Mouse (Mus musculus) frontal cortex, postnatal 10 days (tissue): ENCODE results near the gene Zrsr1.

ENCODE experiments used
- DNase-seq, 2 experiments: peaks; one replicate each; pipeline ENCODE4 v3.0.0; 2022; ENCODE audit warnings: low spot score in 2 of 2, mixed read lengths in 1 of 2

Zrsr1 gene

DNA sequence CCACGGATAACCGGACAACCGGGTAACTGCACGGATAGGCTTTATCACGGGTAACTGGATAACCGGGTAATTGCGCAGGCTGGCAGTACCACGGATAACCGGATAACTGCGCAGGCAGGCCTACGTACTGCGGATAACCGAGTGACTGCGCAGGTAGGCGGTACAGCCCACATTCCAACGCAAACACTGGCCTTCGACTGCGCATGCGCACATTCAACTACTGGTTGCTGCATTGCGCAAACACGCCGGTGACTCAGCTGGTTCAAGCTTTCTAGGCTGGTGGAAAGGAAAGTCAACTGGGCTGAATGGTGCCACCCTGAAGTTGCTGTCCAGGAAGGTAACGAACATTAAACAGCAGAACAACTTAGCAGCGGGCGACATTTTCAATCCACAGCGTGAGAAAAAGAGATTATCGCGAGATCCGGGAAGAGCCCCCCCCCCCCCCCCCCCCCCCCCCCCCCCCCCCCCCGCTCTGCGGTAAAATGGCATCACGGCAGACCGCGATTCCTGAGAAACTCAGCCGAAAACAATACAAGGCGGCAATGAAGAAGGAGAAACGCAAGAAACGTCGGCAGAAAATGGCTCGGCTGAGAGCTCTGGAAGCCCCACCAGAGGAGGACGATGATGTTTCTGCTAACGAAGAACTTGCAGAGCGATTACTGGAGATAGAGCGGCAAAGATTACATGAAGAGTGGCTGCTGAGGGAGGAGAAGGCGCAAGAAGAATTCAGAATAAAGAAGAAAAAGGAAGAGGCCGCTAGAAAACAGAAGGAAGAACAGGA, 1.1 kb downstream of the Zrsr1 start:
- peak; percentile 66 to 79 for DNase-seq

GRCm38 (mm10) chr11:22973599-22973998, 1.8 kb downstream of the Zrsr1 start:
- DNase-seq = no peak

GRCm38 (mm10) chr11:22978215-22978614, 6.4 kb downstream of the Zrsr1 start:
- DNase-seq = no peak

GRCm38 (mm10) chr11:22978711-22979110, 6.9 kb downstream of the Zrsr1 start:
- no peak for DNase-seq

DNA sequence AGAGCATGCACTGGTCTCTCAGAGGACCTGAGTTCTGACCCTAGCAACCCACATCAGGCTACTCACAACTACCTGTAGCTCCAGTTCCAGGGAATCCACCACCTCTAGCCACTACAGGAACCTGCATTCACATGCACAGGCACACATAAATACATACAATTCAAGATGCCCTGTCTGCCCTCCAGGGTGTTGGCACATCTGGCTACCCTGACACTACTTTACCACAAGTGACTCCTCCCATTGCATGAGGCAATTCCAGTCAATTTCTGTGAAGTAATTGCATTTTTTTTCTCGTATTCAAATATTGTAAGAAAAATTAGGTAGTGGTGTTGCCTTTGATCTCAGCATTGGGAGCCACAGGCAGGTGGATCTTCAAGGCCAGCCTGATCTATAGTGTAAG, 7.4 kb downstream of the Zrsr1 start:
- no peak for DNase-seq

GRCm38 (mm10) chr11:22981041-22981440, 9.2 kb downstream of the Zrsr1 start:
- DNase-seq = no peak

- DNase-seq = no peak
These were observed 9.7 kb downstream of the Zrsr1 start for GRCm38 (mm10) chr11:22981543-22981950.

DNA sequence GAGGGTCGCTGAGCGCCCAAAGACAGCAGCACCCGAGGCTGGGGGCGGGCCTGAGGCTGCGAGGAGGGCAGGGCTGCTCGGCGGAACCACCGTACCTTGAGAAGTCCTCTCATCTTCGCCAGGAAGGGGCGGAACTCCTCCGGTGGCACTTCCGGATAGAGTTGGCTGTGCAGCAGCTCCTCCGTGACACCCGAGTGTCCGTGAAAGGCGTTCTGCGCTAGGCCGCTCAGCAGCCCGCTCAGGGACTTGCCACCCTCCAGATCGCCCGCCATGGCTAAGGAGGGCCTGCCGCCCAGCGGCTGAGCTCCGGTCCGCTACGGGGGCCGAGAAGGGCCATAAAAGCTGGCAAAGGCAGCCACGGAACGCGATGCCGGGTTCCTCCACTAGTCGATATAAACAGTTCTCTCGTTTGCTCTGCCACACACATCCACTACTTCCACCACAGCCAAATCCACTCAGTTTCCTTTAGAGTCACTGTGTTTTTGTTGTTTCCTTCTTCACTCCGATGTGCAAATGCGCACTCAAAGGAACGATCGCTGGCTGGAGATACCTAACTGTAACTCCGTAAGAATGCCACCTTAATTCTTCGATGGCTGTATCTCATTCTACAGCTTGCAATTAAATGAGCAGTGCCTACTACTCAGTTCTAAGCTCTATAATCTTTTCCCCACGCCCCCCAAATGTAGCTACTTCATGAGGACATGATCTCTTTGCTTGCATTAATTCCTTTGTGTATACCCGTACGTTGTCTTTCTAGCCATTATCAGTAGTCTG, 10.4 kb downstream of the Zrsr1 start, which contains the start of the genes Gm28048 and Commd1:
TSS of gene Gm28048 (minus strand) at position 107 of the 774 bp plus-strand sequence.
TSS of gene Commd1 (minus strand) at position 399 of the 774 bp plus-strand sequence.
- DNase-seq = peak; percentile 88 to 94

- DNase-seq = no peak
These were observed 11.0 kb downstream of the Zrsr1 start for GRCm38 (mm10) chr11:22982846-22983245.

GRCm38 (mm10) chr11:22985510-22985909, 13.7 kb downstream of the Zrsr1 start:
- DNase-seq = no peak

DNA sequence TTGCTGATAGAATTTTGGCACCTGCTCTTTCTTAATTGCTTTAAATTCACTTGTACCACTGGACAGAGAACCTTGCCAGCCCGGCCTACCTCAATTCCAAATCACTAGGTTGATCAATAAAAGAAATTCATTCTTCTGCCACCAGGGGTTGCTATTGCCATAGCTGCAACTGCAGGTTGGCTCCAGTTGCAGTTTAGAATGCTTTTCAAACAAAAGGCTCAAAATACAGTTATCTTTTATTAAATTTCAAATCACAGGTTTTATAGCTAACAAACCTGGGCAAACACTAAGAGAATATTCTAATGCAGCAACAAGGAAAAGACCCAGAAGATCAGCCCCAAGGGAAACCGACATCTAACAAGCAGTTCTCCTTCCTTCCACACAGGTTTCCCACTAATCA, 15.6 kb downstream of the Zrsr1 start:
- no peak for DNase-seq

GRCm38 (mm10) chr11:22989786-22990185, 18.0 kb downstream of the Zrsr1 start:
- no peak for DNase-seq

DNA sequence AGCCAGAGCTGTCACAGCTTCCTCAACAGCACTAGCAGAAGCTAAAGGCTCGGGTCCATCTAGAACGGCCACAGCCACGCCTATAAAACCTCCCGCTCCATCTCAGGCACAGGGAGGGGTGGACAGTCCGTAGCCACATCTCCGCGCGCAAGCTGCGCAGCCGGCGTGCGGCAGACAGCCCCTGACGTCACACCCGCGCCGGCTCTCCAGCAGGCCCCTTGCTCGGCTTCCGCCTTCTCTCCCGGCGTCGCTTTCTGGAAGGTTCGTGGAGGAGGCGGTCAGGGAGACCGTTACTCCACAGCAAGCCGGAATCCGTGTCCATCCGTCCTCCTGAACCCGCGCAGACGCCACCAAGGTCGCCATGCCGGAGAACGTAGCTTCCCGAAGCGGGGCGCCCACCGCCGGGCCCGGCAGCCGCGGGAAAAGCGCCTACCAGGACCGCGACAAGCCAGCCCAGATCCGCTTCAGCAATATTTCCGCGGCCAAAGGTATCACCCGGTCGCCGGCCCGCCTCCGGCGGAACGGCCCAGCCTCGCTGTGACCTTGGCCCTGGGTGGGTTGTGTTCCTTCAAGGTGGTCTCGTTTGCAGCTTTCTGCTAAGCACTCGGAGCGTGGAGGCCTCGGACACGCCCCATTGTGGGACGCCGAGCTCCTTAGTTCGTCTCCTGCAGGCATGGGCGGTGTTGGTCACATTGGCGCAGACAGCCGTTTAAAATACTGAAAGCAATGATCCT, 18.8 kb downstream of the Zrsr1 start, which contains the start of gene Cct4:
TSS of gene Cct4 (plus strand) at position 127 of the 734 bp plus-strand sequence.
- peak; percentile 85 to 92 for DNase-seq

DNA sequence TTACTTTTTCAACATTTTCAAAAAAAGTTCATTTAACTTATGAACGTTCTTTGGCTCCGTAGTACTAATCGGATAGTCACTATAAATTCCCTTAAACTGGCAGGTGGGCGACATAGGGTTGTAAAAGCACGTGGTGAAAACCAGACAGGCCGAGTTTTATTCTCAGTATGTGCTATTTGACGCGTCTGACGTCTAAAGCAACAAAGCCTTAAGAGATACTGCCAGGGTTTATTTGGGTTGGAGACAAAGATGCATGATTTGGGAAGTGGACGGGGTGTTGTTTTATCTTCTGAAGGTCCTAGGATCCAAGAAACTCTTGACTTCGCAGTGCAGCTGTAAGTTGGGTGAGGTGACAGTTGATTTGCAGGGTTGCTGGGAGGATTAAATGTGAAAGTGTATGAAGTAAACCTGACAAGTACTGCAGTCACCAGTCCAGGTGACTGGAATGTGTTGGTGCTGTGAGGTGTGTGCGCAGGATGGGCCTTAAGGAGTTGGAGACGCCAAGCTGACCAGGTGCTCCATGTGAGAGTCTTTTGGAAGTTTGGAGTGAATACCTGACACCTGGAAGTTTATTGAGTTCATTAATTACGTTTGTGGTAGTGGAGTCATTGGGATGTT, 19.5 kb downstream of the Zrsr1 start:
- DNase-seq = no peak

DNA sequence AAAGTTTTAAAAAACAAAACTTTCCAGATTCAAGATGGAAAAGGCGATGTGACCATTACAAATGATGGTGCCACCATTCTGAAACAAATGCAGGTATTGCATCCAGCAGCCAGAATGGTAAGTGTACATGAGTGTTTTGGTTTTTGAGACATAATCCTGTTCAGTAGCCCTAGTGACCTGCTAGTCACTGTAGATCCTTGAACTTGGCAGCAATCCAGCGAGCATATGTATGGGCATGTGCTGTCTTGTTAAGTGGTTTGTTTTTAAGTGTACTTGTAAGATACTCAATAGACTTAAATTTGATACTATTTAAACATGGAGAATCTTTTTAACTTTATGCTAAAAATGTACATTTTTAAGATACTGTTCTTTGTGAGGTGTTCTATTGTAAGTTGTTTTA, 22.5 kb downstream of the Zrsr1 start:
- no peak for DNase-seq

DNA sequence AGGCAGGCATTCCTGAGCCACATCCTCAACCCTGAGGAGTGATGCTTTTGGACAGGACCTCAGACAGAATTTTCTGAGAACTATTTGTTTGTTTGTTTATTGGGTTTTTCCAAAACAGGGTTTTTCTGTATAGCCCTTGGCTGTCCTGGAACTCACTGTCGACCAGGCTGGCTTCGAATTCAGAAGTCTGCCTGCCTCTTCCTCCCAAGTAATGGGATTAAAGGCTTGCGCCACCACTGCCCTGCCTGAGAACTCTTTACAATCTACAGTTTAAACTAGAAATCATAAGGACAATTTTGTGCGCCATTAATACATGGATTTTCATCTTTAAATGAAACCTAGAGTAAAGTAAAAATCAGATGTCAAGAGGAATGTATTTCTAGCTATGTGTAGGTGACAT, 23.7 kb downstream of the Zrsr1 start:
- no peak for DNase-seq

GRCm38 (mm10) chr11:22998308-22998707, 26.5 kb downstream of the Zrsr1 start:
- no peak for DNase-seq

- no peak for DNase-seq
These were observed 33.5 kb downstream of the Zrsr1 start for GRCm38 (mm10) chr11:23005276-23005675.

DNA sequence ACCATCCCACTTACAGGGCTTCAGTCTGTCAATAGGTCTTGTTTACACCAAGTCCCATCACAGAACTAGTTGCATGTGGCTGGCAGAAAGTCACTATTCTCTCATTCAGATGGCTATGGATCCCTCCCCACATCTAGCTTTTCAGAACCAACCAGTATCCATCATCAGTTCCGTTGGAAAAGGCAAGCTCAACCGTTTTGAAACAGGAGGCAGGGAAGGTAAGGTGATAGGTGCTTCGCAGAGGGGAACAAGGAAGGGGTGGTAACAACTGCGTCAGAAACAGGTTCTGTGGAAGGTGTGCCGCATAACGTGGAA, 35.3 kb downstream of the Zrsr1 start:
- DNase-seq = no peak

- DNase-seq = peak; percentile 69 to 78
These were observed 35.8 kb downstream of the Zrsr1 start, which contains the start of gene Fam161a for GRCm38 (mm10) chr11:23007481-23008180. Gene Fam161a, plus strand, starts transcription at chr11:23007531.
